Mouse (Mus musculus) liver, embryonic 18 days (tissue): Measurements from ENCODE around the gene Steap2. TPM values are rescaled to one million over a fixed set of nuclear protein-coding genes. Genes with fewer than 3 reads are reported as not detected.

Experiments
- polyA plus RNA-seq: library from polyadenylated mRNA; depleted of rRNA; stranded (reverse); fragments of >200 nt; gene quantifications from 2 replicates; pipeline ENCODE4 v1.2.3, GENCODE M21; 2012; rRNA removed

Gene Steap2
- polyA plus RNA-seq, result 3.8 and 4.2 TPM in 2 replicates

DNA sequence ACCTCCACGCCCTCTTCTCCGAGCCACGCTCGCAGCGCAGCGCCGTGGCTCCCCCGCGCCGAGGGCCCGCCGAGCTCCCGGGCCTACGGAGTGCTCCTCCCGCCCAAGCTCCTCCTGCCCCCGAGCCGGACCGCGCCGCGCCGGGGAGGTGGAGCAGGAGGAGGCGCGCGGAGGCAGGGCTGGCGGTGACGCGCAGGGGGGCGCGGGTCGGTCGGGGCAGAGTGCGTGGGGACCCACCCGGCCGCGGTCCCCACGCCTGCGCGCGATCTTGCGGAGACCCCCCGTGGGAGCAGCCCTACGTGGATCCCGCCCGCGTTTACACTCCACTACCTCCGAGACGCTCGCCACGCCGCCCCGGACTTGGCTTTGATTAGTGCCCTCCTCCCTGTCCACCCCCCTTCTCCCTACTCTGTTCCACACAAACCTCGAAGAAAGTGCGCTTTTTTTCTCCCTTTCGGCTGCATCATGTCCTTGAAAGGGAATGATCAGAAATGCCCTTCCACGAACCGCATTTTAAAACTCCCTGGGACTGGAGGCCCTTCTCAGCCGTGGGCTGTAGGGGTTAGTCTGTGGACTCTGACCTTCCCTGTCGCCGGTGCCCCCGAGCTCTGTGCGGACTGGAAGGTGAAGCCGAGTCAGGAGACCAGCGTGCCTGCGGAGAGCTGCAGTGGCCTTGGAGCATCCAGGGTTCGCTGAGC lies at the start of gene Steap2:
Gene Steap2 (minus strand): TSS at position 623 of the 698 bp plus-strand sequence.

DNA sequence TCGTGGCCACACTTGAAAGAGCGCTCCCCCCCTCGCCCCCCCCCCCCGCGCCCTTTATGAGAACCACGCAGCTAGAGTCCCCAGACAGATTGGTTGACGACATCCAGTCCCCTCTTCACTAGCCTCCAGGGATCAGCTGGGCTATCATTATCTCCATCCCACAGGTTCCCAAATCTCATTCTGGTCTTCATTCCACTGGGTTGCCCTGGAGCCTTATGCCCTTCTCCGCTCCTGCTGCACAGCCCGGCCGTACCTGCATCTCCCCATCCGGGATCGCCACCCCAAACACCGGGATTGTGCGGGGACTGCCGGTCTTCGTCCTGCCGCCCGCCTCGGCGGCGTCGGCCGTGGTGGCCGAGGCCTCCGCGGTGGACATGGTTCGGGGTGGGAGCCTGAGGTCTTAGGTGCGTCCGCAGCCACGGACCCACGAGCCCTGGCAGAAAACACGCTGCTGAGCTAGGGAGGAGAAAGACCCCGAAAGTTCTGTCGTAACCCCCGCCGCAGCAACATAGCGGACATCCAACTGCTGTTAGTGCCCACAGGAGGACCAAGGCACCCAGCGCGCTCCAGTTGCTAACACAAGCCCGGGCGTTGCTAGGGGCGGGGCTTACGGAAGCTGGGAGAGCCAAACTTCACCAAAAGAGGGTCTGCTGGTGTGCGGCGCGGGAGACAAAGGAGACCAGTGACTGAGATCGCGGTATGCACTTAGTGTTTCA lies 30.6 kb downstream of the Steap2 start, which contains the start of gene Cfap69:
Gene Cfap69 (minus strand): TSS at position 585 of the 716 bp plus-strand sequence.

Other genes with a start within 250 kb of the Steap2 start
- not detected in 2 replicates for gene 1700015F17Rik, start 215.4 kb downstream of the Steap2 start, polyA plus RNA-seq
- 13.6 and 15.7 TPM in 2 replicates for gene Cldn12, start 179.6 kb downstream of the Steap2 start, polyA plus RNA-seq
- gene Gtpbp10, start 135.0 kb downstream of the Steap2 start, polyA plus RNA-seq, result 5.1 and 5.3 TPM in 2 replicates
- 0.07 and 0.14 TPM in 2 replicates for gene Gm8773, start 120.8 kb downstream of the Steap2 start, polyA plus RNA-seq
- 1.3 and 1.5 TPM in 2 replicates for gene Cfap69, start 30.3 kb downstream of the Steap2 start, polyA plus RNA-seq
- 0.88 and 0.93 TPM in 2 replicates for gene Steap1, start 54.7 kb upstream of the Steap2 start, polyA plus RNA-seq